Mouse (Mus musculus) neural tube, embryonic 11.5 days (tissue): ENCODE data around the gene Adgrl2. TPM values are rescaled to one million over a fixed set of nuclear protein-coding genes. Genes with fewer than 3 reads are reported as not detected.

Experiments
- ATAC-seq: fragments of 200-750 bp; cut with Nextera tagmentation; 2 replicates; pipeline ENCODE4 v1.8.0; 2017; ENCODE audit warnings: moderate number of reproducible peaks, mild to moderate bottlenecking, moderate TSS enrichment, moderate library complexity; ENCODE audit not compliant: insufficient read depth, low FRiP score, low TSS enrichment
- DNase-seq: peaks from one replicate; pipeline ENCODE4 v3.0.0-alpha.2; 2015; ENCODE audit warnings: low spot score
- H3K27ac ChIP-seq: fragments of 300-500 bp; sonication (generic); 2 replicates; pipeline ENCODE4 v1.5.1; 2014; ENCODE audit warnings: low read depth, mild to moderate bottlenecking, low read length
- H3K27me3 ChIP-seq: fragments of 300-500 bp; sonication (generic); 2 replicates; pipeline ENCODE4 v1.6.1; 2014; ENCODE audit warnings: mild to moderate bottlenecking, low read length, mixed read lengths; ENCODE audit not compliant: control insufficient read depth, insufficient read depth
- H3K36me3 ChIP-seq: fragments of 300-500 bp; sonication (generic); 2 replicates; pipeline ENCODE4 v1.6.1; 2014; ENCODE audit warnings: mild to moderate bottlenecking, low read length, moderate library complexity, mixed read lengths; ENCODE audit not compliant: control insufficient read depth, insufficient read depth
- H3K4me1 ChIP-seq: fragments of 300-500 bp; sonication (generic); 2 replicates; pipeline ENCODE4 v1.6.1; 2014; ENCODE audit warnings: low read length, mixed read lengths; ENCODE audit not compliant: control insufficient read depth, insufficient read depth
- H3K4me2 ChIP-seq: fragments of 300-500 bp; sonication (generic); 2 replicates; pipeline ENCODE4 v1.6.1; 2014; ENCODE audit warnings: low read depth, mild to moderate bottlenecking, moderate library complexity
- H3K4me3 ChIP-seq: fragments of 300-500 bp; sonication (generic); 2 replicates; pipeline ENCODE4 v1.5.1; 2014; ENCODE audit warnings: low read depth, low read length
- H3K9ac ChIP-seq: fragments of 300-500 bp; sonication (generic); 2 replicates; pipeline ENCODE4 v1.6.1; 2014; ENCODE audit warnings: mild to moderate bottlenecking, low read length
- H3K9me3 ChIP-seq: fragments of 300-500 bp; sonication (generic); 2 replicates; pipeline ENCODE4 v1.6.1; 2016; ENCODE audit warnings: low read length; ENCODE audit not compliant: control insufficient read depth
- WGBS: fragments of 180-500 bp; shearing (Covaris S2); extraction: QIAGEN DNeasy Blood & Tissue Kit; methylation state at CpG from one replicate; pipeline ENCODE4 v1.1.7; 2014; 5-methylcytosine and 5-hydroxymethylcytosine counted together
- polyA plus RNA-seq: library from polyadenylated mRNA; unstranded; fragments of >200 nt; fragmentation: Nextera tagmentation; extraction: Ambion mirVana; gene quantifications from 2 replicates; pipeline ENCODE4 v1.2.1, GENCODE M21; 2014

Gene Adgrl2
- polyA plus RNA-seq, 1 experiment from 2014 or later = 85.0 TPM

DNA sequence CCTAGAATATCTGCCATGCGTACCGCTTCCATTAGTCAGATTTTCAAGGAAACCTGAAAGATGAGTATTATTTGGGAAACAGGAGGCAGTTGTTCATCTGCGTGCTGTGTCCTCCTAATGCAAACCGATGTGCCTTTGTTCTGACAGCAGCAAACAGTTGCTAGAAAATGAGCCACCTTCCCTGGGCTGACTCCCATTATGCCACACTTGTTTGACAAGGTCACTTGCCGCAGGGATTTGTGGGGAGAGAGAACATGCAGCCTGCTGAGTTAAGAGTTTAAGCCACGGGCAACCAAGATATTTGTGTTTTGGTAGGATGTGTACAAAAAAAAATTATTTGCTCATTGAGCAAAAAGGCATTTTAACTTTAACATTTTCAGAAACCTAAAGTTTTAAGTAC, 69.5 kb downstream of the Adgrl2 start:
- ATAC-seq (no peak), DNase-seq (no peak)
- no peak overlapping the region for H3K9ac ChIP-seq
- no peak overlapping the region for H3K4me3 ChIP-seq
- no peaks in the 10 kb centered on the region for H3K9me3 ChIP-seq
- H3K4me1 ChIP-seq = no peaks in the 10 kb centered on the region
- 65% methylated on average over 6 of the region's 6 CpGs for WGBS
- no peaks in the 10 kb centered on the region for H3K27me3 ChIP-seq
- no peak overlapping the region for H3K27ac ChIP-seq
- H3K36me3 ChIP-seq = no peaks in the 10 kb centered on the region
- H3K4me2 ChIP-seq = no peak overlapping the region

GRCm38 (mm10) chr3:148918425-148918824, 71.9 kb downstream of the Adgrl2 start:
- 90% methylated on average over 5 of the region's 5 CpGs for WGBS
- no peak overlapping the region for H3K9ac ChIP-seq
- no peaks in the 10 kb centered on the region for H3K27me3 ChIP-seq
- H3K4me2 ChIP-seq = no peak overlapping the region
- peaks cover 5% of the 10 kb centered on the region; the same call in 1 of the 2 replicates for H3K4me1 ChIP-seq
- DNase-seq = no peak
- H3K4me3 ChIP-seq = no peak overlapping the region
- no peaks in the 10 kb centered on the region for H3K9me3 ChIP-seq
- no peak for ATAC-seq
- no peak overlapping the region for H3K27ac ChIP-seq
- H3K36me3 ChIP-seq = no peaks in the 10 kb centered on the region

DNA sequence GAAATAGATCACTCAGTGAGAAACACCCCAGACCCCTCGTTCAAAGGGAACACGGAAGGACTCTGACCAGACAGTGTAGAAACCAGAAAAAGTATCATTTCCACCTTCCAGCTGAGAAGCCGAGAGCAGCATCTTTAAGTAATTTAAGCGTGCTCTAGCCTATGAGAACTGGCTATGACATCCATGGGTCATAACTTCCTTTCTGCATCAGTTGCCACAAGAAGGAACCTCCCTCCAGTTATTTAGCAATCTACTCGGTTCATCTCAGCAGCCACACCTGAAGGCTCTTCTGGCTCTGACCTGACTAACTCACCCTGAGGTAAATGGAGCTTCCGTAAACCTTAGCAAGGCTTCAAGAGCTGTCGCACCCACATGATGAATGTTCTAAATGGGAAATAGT, 72.5 kb downstream of the Adgrl2 start:
- no peak overlapping the region for H3K4me2 ChIP-seq
- no peaks in the 10 kb centered on the region for H3K36me3 ChIP-seq
- peaks cover 9% of the 10 kb centered on the region; the same call in 1 of the 2 replicates for H3K4me1 ChIP-seq
- ATAC-seq (no peak), DNase-seq (no peak)
- no peaks in the 10 kb centered on the region for H3K27me3 ChIP-seq
- 73% methylated on average over 7 of the region's 7 CpGs for WGBS
- H3K4me3 ChIP-seq = no peak overlapping the region
- no peak overlapping the region for H3K9ac ChIP-seq
- no peaks in the 10 kb centered on the region for H3K9me3 ChIP-seq
- H3K27ac ChIP-seq = no peak overlapping the region

- 63% methylated on average over 5 of the region's 5 CpGs for WGBS
- no peak overlapping the region for H3K27ac ChIP-seq
Observed at GRCm38 (mm10) chr3:148916226-148916625, 74.1 kb downstream of the Adgrl2 start.

DNA sequence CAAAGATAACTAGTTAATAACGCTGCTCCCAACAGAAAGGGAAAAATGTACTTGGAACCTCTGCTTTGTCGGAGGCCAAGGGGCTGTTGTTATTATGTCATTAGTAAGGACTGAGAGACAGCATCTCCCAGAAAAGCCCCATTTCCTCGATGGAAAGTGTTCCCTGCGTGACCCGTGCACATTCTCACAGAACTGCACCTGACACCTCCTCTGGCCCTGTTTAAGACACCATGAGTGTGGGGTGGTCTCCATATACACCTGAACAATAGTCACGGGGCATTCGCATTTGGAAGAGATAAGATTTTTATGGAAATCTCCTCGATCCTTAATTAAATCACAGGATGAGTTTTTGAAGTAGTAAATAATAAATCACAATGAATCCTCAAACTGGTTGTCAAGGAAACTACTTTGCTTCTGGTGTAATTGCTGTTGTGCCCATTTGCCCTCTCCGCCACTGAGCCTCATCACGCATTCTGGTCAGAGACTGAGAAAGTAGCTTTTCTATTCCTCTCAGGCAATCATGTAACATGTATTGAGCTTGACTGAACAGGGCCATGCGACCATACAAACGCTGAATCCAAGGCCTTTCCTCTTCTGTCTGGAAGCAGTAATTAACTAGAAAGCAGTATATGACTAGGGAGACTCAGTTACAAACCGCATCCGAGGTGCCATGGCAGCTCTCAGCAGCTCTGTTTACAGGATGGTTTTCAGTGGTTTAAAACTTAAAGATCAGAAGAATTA, 77.2 kb downstream of the Adgrl2 start:
- peak; percentile 39 for DNase-seq
- no peak overlapping the region for H3K4me3 ChIP-seq
- 73% methylated on average over 14 of the region's 14 CpGs for WGBS
- no peaks in the 10 kb centered on the region for H3K9me3 ChIP-seq
- H3K27me3 ChIP-seq = no peaks in the 10 kb centered on the region
- H3K36me3 ChIP-seq = no peaks in the 10 kb centered on the region
- H3K27ac ChIP-seq = 0 out of 2 replicates have a peak overlapping the region, but pooled peaks have one; percentile 27
- H3K9ac ChIP-seq = no peak overlapping the region
- ATAC-seq = peak; percentile 64
- peaks cover 9% of the 10 kb centered on the region; the same call in 1 of the 2 replicates for H3K4me1 ChIP-seq
- H3K4me2 ChIP-seq = no peak overlapping the region

More at GRCm38 (mm10) chr3:148916226-148916625, 74.1 kb downstream of the Adgrl2 start:
- ATAC-seq = no peak
- Histone ChIP-seq H3K9me3 (no peaks in the 10 kb centered on the region), H3K4me2 (no peak overlapping the region), H3K27me3 (no peaks in the 10 kb centered on the region), H3K9ac (no peak overlapping the region), H3K36me3 (no peaks in the 10 kb centered on the region), H3K4me1 (peaks cover 9% of the 10 kb centered on the region; the same call in 1 of the 2 replicates), H3K4me3 (no peak overlapping the region)
- no peak for DNase-seq

- ATAC-seq (no peak), DNase-seq (no peak)
- no peaks in the 10 kb centered on the region for H3K36me3 ChIP-seq
- WGBS = 87% methylated on average over 6 of the region's 6 CpGs
- peaks cover 9% of the 10 kb centered on the region; the same call in 1 of the 2 replicates for H3K4me1 ChIP-seq
- H3K4me2 ChIP-seq = no peak overlapping the region
- H3K27me3 ChIP-seq = no peaks in the 10 kb centered on the region
- no peak overlapping the region for H3K9ac ChIP-seq
- no peaks in the 10 kb centered on the region for H3K9me3 ChIP-seq
- H3K4me3 ChIP-seq = no peak overlapping the region
- H3K27ac ChIP-seq = no peak overlapping the region
Observed at GRCm38 (mm10) chr3:148912536-148912935, 77.8 kb downstream of the Adgrl2 start.

GRCm38 (mm10) chr3:148907873-148908272, 82.5 kb downstream of the Adgrl2 start:
- no peaks in the 10 kb centered on the region for H3K4me1 ChIP-seq

GRCm38 (mm10) chr3:148907024-148907778, 83.2 kb downstream of the Adgrl2 start:
- Histone ChIP-seq H3K9me3 (no peaks in the 10 kb centered on the region), H3K4me2 (no peak overlapping the region), H3K9ac (no peak overlapping the region), H3K36me3 (no peaks in the 10 kb centered on the region), H3K4me3 (no peak overlapping the region), H3K27ac (no peak overlapping the region), H3K27me3 (no peaks in the 10 kb centered on the region), H3K4me1 (no peaks in the 10 kb centered on the region)
- 73% methylated on average over 6 of the region's 6 CpGs for WGBS
- no peak for ATAC-seq
- no peak for DNase-seq

More at GRCm38 (mm10) chr3:148907873-148908272, 82.5 kb downstream of the Adgrl2 start:
- no peaks in the 10 kb centered on the region for H3K9me3 ChIP-seq
- no peak overlapping the region for H3K4me2 ChIP-seq
- H3K36me3 ChIP-seq = no peaks in the 10 kb centered on the region
- H3K27ac ChIP-seq = no peak overlapping the region
- H3K27me3 ChIP-seq = no peaks in the 10 kb centered on the region
- no peak overlapping the region for H3K4me3 ChIP-seq
- WGBS = 79% methylated on average over 3 of the region's 3 CpGs
- DNase-seq (no peak), ATAC-seq (no peak)
- H3K9ac ChIP-seq = no peak overlapping the region
